Comparison of ENCODE assay signal across 16 mouse cellular contexts in genomic region chr2:142373978-142374377, GRCm38 (mm10).
A peak's percentile ranks its signal among the peaks of the same experiment; 100 is the strongest.
DNase-seq lines count a peak whose midpoint lies in the region; ATAC-seq lines count a peak whose summit lies in the region.
"Had no signal": no experiment of that assay in that cellular context is flagged by ENCODE, and none has a peak within 500 bp of the region (broad histone marks: within the 10 kb centered on the region; RNA-seq: fewer than 3 reads in every experiment).

No protein-coding gene starts in this region.

- no peaks in the 10 kb centered on the region for H3K9me3 ChIP-seq in forebrain, embryonic 10.5 days
- no peaks in the 10 kb centered on the region for H3K9me3 ChIP-seq in forebrain, embryonic 15.5 days
- no peaks in the 10 kb centered on the region for H3K9me3 ChIP-seq in midbrain, embryonic 16.5 days (replicated peaks; ENCODE audit: control insufficient read depth, low read length, poor library complexity, severe bottlenecking)
- H3K9me3 ChIP-seq: embryonic facial prominence, embryonic 10.5 days; heart, embryonic 12.5 days; neural tube, embryonic 12.5 days had no signal

- peaks cover 5% of the 10 kb centered on the region; the same call in 1 of the 2 replicates for H3K27me3 ChIP-seq in forebrain, embryonic 10.5 days (ENCODE audit: poor library complexity, severe bottlenecking)
- H3K27me3 ChIP-seq in forebrain, embryonic 15.5 days, result no peaks in the 10 kb centered on the region
- no peaks in the 10 kb centered on the region for H3K27me3 ChIP-seq in midbrain, embryonic 16.5 days (ENCODE audit: control insufficient read depth, insufficient read depth, low read depth, low read length)
- H3K27me3 ChIP-seq: heart, embryonic 12.5 days; neural tube, embryonic 12.5 days had no signal

- H3K4me1 ChIP-seq in forebrain, embryonic 10.5 days, result peaks cover 10% of the 10 kb centered on the region
- 0 out of 2 replicates have a peak, but pooled peaks cover 3% of the 10 kb centered on the region for H3K4me1 ChIP-seq in forebrain, embryonic 15.5 days
- no peaks in the 10 kb centered on the region for H3K4me1 ChIP-seq in midbrain, embryonic 16.5 days (ENCODE audit: control insufficient read depth, insufficient read depth, low read length)
- H3K4me1 ChIP-seq: embryonic facial prominence, embryonic 10.5 days; heart, embryonic 12.5 days; neural tube, embryonic 12.5 days had no signal

- H3K4me3 ChIP-seq in forebrain, embryonic 10.5 days, result no peak overlapping the region
- H3K4me3 ChIP-seq in forebrain, embryonic 15.5 days, result no peak overlapping the region
- no peak overlapping the region for H3K4me3 ChIP-seq in midbrain, embryonic 16.5 days (ENCODE audit: low read depth, low read length)
- H3K4me3 ChIP-seq: embryonic facial prominence, embryonic 10.5 days; erythroblast, embryonic 14.5 days; heart, embryonic 12.5 days; neural tube, embryonic 12.5 days had no signal

- no peak overlapping the region for H3K4me2 ChIP-seq in forebrain, embryonic 15.5 days (replicated peaks)
- H3K4me2 ChIP-seq in midbrain, embryonic 16.5 days (ENCODE audit: low read length), result no peak overlapping the region
- H3K4me2 ChIP-seq: heart, embryonic 12.5 days; neural tube, embryonic 12.5 days had no signal

- intact Hi-C loops in left cerebral cortex, postnatal 4 days (cut with DNase I), result no loop called here

- H3K9ac ChIP-seq in forebrain, embryonic 15.5 days (replicated peaks), result no peak overlapping the region
- no peak overlapping the region for H3K9ac ChIP-seq in midbrain, embryonic 16.5 days (ENCODE audit: low read depth, low read length)
- H3K9ac ChIP-seq: heart, embryonic 12.5 days; neural tube, embryonic 12.5 days had no signal

- H3K36me3 ChIP-seq in forebrain, embryonic 10.5 days (replicated peaks), result no peaks in the 10 kb centered on the region
- no peaks in the 10 kb centered on the region for H3K36me3 ChIP-seq in forebrain, embryonic 15.5 days
- H3K36me3 ChIP-seq in midbrain, embryonic 16.5 days (ENCODE audit: control insufficient read depth, insufficient read depth, low read length), result no peaks in the 10 kb centered on the region
- H3K36me3 ChIP-seq: embryonic facial prominence, embryonic 10.5 days; heart, embryonic 12.5 days; neural tube, embryonic 12.5 days had no signal

- 14% methylated on average over 3 of the region's 3 CpGs for WGBS in forebrain, embryonic 10.5 days
- WGBS in forebrain, embryonic 15.5 days, result 8% methylated on average over 3 of the region's 3 CpGs
- WGBS in midbrain, embryonic 16.5 days, result 13% methylated on average over 3 of the region's 3 CpGs

- ATAC-seq in forebrain, embryonic 15.5 days (replicated peaks), result no peak
- peak; percentile 54; the same call in 1 of the 2 replicates for ATAC-seq in midbrain, embryonic 16.5 days

- peak overlapping the region; percentile 54; the same call in 1 of the 2 replicates for H3K27ac ChIP-seq in forebrain, embryonic 10.5 days
- no peak overlapping the region for H3K27ac ChIP-seq in forebrain, embryonic 15.5 days (replicated peaks)
- H3K27ac ChIP-seq in midbrain, embryonic 16.5 days (ENCODE audit: low read length), result no peak overlapping the region
- H3K27ac ChIP-seq: embryonic facial prominence, embryonic 10.5 days; neural tube, embryonic 12.5 days had no signal

- no peak for DNase-seq in forebrain, embryonic 10.5 days (ENCODE audit: extremely low spot score, low spot score)
- peak; percentile 46 for DNase-seq in left cerebral cortex, postnatal 4 days
- DNase-seq in left cerebral cortex, adult 8-10 months (ENCODE audit: low spot score in 2 of 2), result no peak
- peak; percentile 50 to 56 for DNase-seq in cerebellum, postnatal 25 days
- DNase-seq in urinary bladder, postnatal 25 days (ENCODE audit: low spot score), result no peak
- DNase-seq in kidney, adult 8-10 months, result no peak
- DNase-seq: heart, postnatal 36 days; liver; lung, adult 18-20 months; lung, postnatal 36 days had no signal

Comparison
In these comparisons a context has a peak if more than half of its experiments do, and no peak if none do; other contexts are left out.
1. DNase-seq: peak in left cerebral cortex, postnatal 4 days (single experiment) and cerebellum, postnatal 25 days (2 of 2); none in forebrain, embryonic 10.5 days (single experiment), left cerebral cortex, adult 8-10 months (0 of 2), urinary bladder, postnatal 25 days (single experiment) and kidney, adult 8-10 months (0 of 2).